Mouse (Mus musculus): ENCODE measurements around the gene Cdk5r1. TPM values are rescaled to one million over a fixed set of nuclear protein-coding genes. Genes with fewer than 3 reads are reported as not detected.

The Cdk5r1 gene
- polyA plus RNA-seq (2014; fragmentation: Nextera tagmentation; extraction: Ambion mirVana), result 5.4 and 6.6 TPM in 2 replicates

GRCm38 (mm10) chr11:80476222-80477189 lies at the start of gene Cdk5r1:
Gene Cdk5r1 (plus strand): TSS chr11:80477023.
- no peaks in the 10 kb centered on the region for H3K9me3 ChIP-seq (replicated peaks; ENCODE audit: control insufficient read depth, low read length)
- DNase-seq (ENCODE audit: low spot score) (peak; percentile 94), ATAC-seq (replicated peaks; ENCODE audit: insufficient number of reproducible peaks, low FRiP score, low TSS enrichment, low read depth) (peak; percentile 81)
- H3K36me3 ChIP-seq (replicated peaks; ENCODE audit: control insufficient read depth, insufficient read depth, low read depth, low read length), result peaks cover 2% of the 10 kb centered on the region; the same call in 1 of the 2 replicates
- 0 out of 2 replicates have a peak, but pooled peaks cover 3% of the 10 kb centered on the region for H3K27me3 ChIP-seq (ENCODE audit: control insufficient read depth, insufficient read depth, low read length)
- peak within 1 kb of the TSS; percentile 72 for H3K4me3 ChIP-seq (ENCODE audit: low read depth, low read length)
- H3K4me2 ChIP-seq (ENCODE audit: low read depth, low read length), result peak within 1 kb of the TSS; percentile 93
- peaks cover 15% of the 10 kb centered on the region; the same call in 1 of the 2 replicates for H3K4me1 ChIP-seq (ENCODE audit: control insufficient read depth, insufficient read depth, low read length)
- H3K27ac ChIP-seq (replicated peaks; ENCODE audit: low read depth, low read length), result peak within 1 kb of the TSS; percentile 70
- H3K9ac ChIP-seq (replicated peaks; ENCODE audit: low read length), result peak within 1 kb of the TSS; percentile 73
- under 1% methylated on average over 53 of the region's 116 CpGs for WGBS

- Histone ChIP-seq H3K9me3 (replicated peaks; ENCODE audit: control insufficient read depth, low read length) (no peaks in the 10 kb centered on the region), H3K27me3 (ENCODE audit: control insufficient read depth, insufficient read depth, low read length) (no peaks in the 10 kb centered on the region), H3K36me3 (replicated peaks; ENCODE audit: control insufficient read depth, insufficient read depth, low read depth, low read length) (peaks cover 8% of the 10 kb centered on the region), H3K4me2 (ENCODE audit: low read depth, low read length) (peak within 1 kb of the TSS; percentile 81), H3K9ac (replicated peaks; ENCODE audit: low read length) (peak within 1 kb of the TSS; percentile 90), H3K4me3 (ENCODE audit: low read depth, low read length) (peak within 1 kb of the TSS; percentile 100), H3K4me1 (ENCODE audit: control insufficient read depth, insufficient read depth, low read length) (no peaks in the 10 kb centered on the region), H3K27ac (replicated peaks; ENCODE audit: low read depth, low read length) (peak within 1 kb of the TSS; percentile 60)
- ATAC-seq (replicated peaks; ENCODE audit: insufficient number of reproducible peaks, low FRiP score, low TSS enrichment, low read depth) (peak; percentile 97), DNase-seq (ENCODE audit: low spot score) (peak; percentile 98)
- WGBS, result under 1% methylated on average over 56 of the region's 58 CpGs
Measured at GRCm38 (mm10) chr11:80428381-80429008, 48.3 kb upstream of the Cdk5r1 start, which contains the start of gene Psmd11. Gene Psmd11 (plus strand): TSS chr11:80428615.

GRCm38 (mm10) chr11:80429009-80429475 lies 47.8 kb upstream of the Cdk5r1 start:
- peak; percentile 14; the same call in 1 of the 2 replicates for ATAC-seq (replicated peaks; ENCODE audit: insufficient number of reproducible peaks, low FRiP score, low TSS enrichment, low read depth)
- peak overlapping the region; percentile 60 for H3K27ac ChIP-seq (replicated peaks; ENCODE audit: low read depth, low read length)
- no peaks in the 10 kb centered on the region for H3K4me1 ChIP-seq (ENCODE audit: control insufficient read depth, insufficient read depth, low read length)
- H3K27me3 ChIP-seq (ENCODE audit: control insufficient read depth, insufficient read depth, low read length), result no peaks in the 10 kb centered on the region
- peak overlapping the region; percentile 81 for H3K4me2 ChIP-seq (ENCODE audit: low read depth, low read length)
- WGBS, result under 1% methylated on average over 37 of the region's 37 CpGs
- H3K9me3 ChIP-seq (replicated peaks; ENCODE audit: control insufficient read depth, low read length), result no peaks in the 10 kb centered on the region
- H3K4me3 ChIP-seq (ENCODE audit: low read depth, low read length), result peak overlapping the region; percentile 100
- peaks cover 8% of the 10 kb centered on the region for H3K36me3 ChIP-seq (replicated peaks; ENCODE audit: control insufficient read depth, insufficient read depth, low read depth, low read length)
- H3K9ac ChIP-seq (replicated peaks; ENCODE audit: low read length), result peak overlapping the region; percentile 90
- DNase-seq (ENCODE audit: low spot score), result no peak

- no peaks in the 10 kb centered on the region for H3K4me1 ChIP-seq (ENCODE audit: control insufficient read depth, insufficient read depth, low read length)
- peak overlapping the region; percentile 100 for H3K4me3 ChIP-seq (ENCODE audit: low read depth, low read length)
- no peaks in the 10 kb centered on the region for H3K27me3 ChIP-seq (ENCODE audit: control insufficient read depth, insufficient read depth, low read length)
- no peak overlapping the region for H3K27ac ChIP-seq (replicated peaks; ENCODE audit: low read depth, low read length)
- H3K36me3 ChIP-seq (replicated peaks; ENCODE audit: control insufficient read depth, insufficient read depth, low read depth, low read length), result peaks cover 10% of the 10 kb centered on the region
- 63% methylated on average over 14 of the region's 14 CpGs for WGBS
- peak overlapping the region; percentile 90 for H3K9ac ChIP-seq (replicated peaks; ENCODE audit: low read length)
- DNase-seq (ENCODE audit: low spot score) (no peak), ATAC-seq (replicated peaks; ENCODE audit: insufficient number of reproducible peaks, low FRiP score, low TSS enrichment, low read depth) (no peak)
- peak overlapping the region; percentile 81 for H3K4me2 ChIP-seq (ENCODE audit: low read depth, low read length)
- no peaks in the 10 kb centered on the region for H3K9me3 ChIP-seq (replicated peaks; ENCODE audit: control insufficient read depth, low read length)
Measured at GRCm38 (mm10) chr11:80429500-80430166, 47.2 kb upstream of the Cdk5r1 start.

- no peak for ATAC-seq (replicated peaks; ENCODE audit: insufficient number of reproducible peaks, low FRiP score, low TSS enrichment, low read depth)
- H3K9me3 ChIP-seq (replicated peaks; ENCODE audit: control insufficient read depth, low read length), result no peaks in the 10 kb centered on the region
- 91% methylated on average over 3 of the region's 3 CpGs for WGBS
- no peak overlapping the region for H3K27ac ChIP-seq (replicated peaks; ENCODE audit: low read depth, low read length)
- DNase-seq (ENCODE audit: low spot score), result no peak
- no peaks in the 10 kb centered on the region for H3K4me1 ChIP-seq (ENCODE audit: control insufficient read depth, insufficient read depth, low read length)
- H3K27me3 ChIP-seq (ENCODE audit: control insufficient read depth, insufficient read depth, low read length), result no peaks in the 10 kb centered on the region
- no peak overlapping the region for H3K4me2 ChIP-seq (ENCODE audit: low read depth, low read length)
- H3K4me3 ChIP-seq (ENCODE audit: low read depth, low read length), result no peak overlapping the region
- H3K36me3 ChIP-seq (replicated peaks; ENCODE audit: control insufficient read depth, insufficient read depth, low read depth, low read length), result peaks cover 11% of the 10 kb centered on the region
- H3K9ac ChIP-seq (replicated peaks; ENCODE audit: low read length), result no peak overlapping the region
Measured at GRCm38 (mm10) chr11:80430366-80430910, 46.4 kb upstream of the Cdk5r1 start.

GRCm38 (mm10) chr11:80446916-80447315 lies 29.9 kb upstream of the Cdk5r1 start:
- no peak for DNase-seq (ENCODE audit: low spot score)
- Histone ChIP-seq H3K36me3 (replicated peaks; ENCODE audit: control insufficient read depth, insufficient read depth, low read depth, low read length) (peaks cover 5% of the 10 kb centered on the region), H3K9ac (replicated peaks; ENCODE audit: low read length) (no peak overlapping the region), H3K4me3 (ENCODE audit: low read depth, low read length) (no peak overlapping the region), H3K27ac (replicated peaks; ENCODE audit: low read depth, low read length) (no peak overlapping the region), H3K4me2 (ENCODE audit: low read depth, low read length) (no peak overlapping the region), H3K4me1 (ENCODE audit: control insufficient read depth, insufficient read depth, low read length) (no peaks in the 10 kb centered on the region), H3K9me3 (replicated peaks; ENCODE audit: control insufficient read depth, low read length) (no peaks in the 10 kb centered on the region), H3K27me3 (ENCODE audit: control insufficient read depth, insufficient read depth, low read length) (no peaks in the 10 kb centered on the region)
- ATAC-seq (replicated peaks; ENCODE audit: insufficient number of reproducible peaks, low FRiP score, low TSS enrichment, low read depth), result no peak
- 89% methylated on average over 3 of the region's 3 CpGs for WGBS

GRCm38 (mm10) chr11:80449859-80450258 lies 27.0 kb upstream of the Cdk5r1 start:
- no peak overlapping the region for H3K4me3 ChIP-seq (ENCODE audit: low read depth, low read length)
- no peak overlapping the region for H3K27ac ChIP-seq (replicated peaks; ENCODE audit: low read depth, low read length)
- ATAC-seq (replicated peaks; ENCODE audit: insufficient number of reproducible peaks, low FRiP score, low TSS enrichment, low read depth) (no peak), DNase-seq (ENCODE audit: low spot score) (no peak)
- WGBS, result 92% methylated on average over 2 of the region's 2 CpGs
- H3K4me2 ChIP-seq (ENCODE audit: low read depth, low read length), result no peak overlapping the region
- H3K9ac ChIP-seq (replicated peaks; ENCODE audit: low read length), result no peak overlapping the region
- peaks cover 5% of the 10 kb centered on the region for H3K36me3 ChIP-seq (replicated peaks; ENCODE audit: control insufficient read depth, insufficient read depth, low read depth, low read length)
- H3K27me3 ChIP-seq (ENCODE audit: control insufficient read depth, insufficient read depth, low read length), result no peaks in the 10 kb centered on the region
- H3K4me1 ChIP-seq (ENCODE audit: control insufficient read depth, insufficient read depth, low read length), result no peaks in the 10 kb centered on the region
- H3K9me3 ChIP-seq (replicated peaks; ENCODE audit: control insufficient read depth, low read length), result no peaks in the 10 kb centered on the region

Measured in embryonic facial prominence, embryonic 11.5 days (tissue).